Mouse (Mus musculus) megakaryocyte, embryonic 14.5 days (primary cell): ENCODE data around the gene Gbgt1. TPM values are rescaled to one million over a fixed set of nuclear protein-coding genes. Genes with fewer than 3 reads are reported as not detected.

Experiments used
- H3K27me3 ChIP-seq: replicated peaks from 2 replicates; pipeline ENCODE3; 2012; ENCODE audit warnings: inconsistent platforms
- H3K36me3 ChIP-seq: replicated peaks from 2 replicates; pipeline ENCODE3; 2012; ENCODE audit warnings: low read length, inconsistent platforms, mixed read lengths
- H3K4me1 ChIP-seq: 2 replicates; pipeline ENCODE4 v1.6.1; 2012; ENCODE audit warnings: inconsistent platforms
- H3K4me3 ChIP-seq: replicated peaks from 2 replicates; pipeline ENCODE3; 2012; ENCODE audit warnings: moderate library complexity, mild to moderate bottlenecking, inconsistent platforms
- H3K9me3 ChIP-seq: 2 replicates; pipeline ENCODE4 v1.6.1; 2012; ENCODE audit warnings: inconsistent platforms
- FLI1 ChIP-seq: IDR thresholded peaks from 2 replicates; pipeline ENCODE4 v1.6.1; 2012; ENCODE audit warnings: low read length, inconsistent platforms, mixed read lengths
- GATA1 ChIP-seq: IDR thresholded peaks from 3 replicates; pipeline ENCODE4 v1.6.1; 2012; ENCODE audit warnings: mixed read lengths, low read length, inconsistent platforms, borderline replicate concordance
- polyA plus RNA-seq: library from polyadenylated mRNA; stranded (reverse); fragments of >175 nt; gene quantifications from 2 replicates; pipeline ENCODE4 v1.2.3, GENCODE M21; 2012; ENCODE audit warnings: low replicate concordance; ENCODE audit not compliant: insufficient read depth

The Gbgt1 gene
- polyA plus RNA-seq, 1 experiment, result 0.85 TPM

DNA sequence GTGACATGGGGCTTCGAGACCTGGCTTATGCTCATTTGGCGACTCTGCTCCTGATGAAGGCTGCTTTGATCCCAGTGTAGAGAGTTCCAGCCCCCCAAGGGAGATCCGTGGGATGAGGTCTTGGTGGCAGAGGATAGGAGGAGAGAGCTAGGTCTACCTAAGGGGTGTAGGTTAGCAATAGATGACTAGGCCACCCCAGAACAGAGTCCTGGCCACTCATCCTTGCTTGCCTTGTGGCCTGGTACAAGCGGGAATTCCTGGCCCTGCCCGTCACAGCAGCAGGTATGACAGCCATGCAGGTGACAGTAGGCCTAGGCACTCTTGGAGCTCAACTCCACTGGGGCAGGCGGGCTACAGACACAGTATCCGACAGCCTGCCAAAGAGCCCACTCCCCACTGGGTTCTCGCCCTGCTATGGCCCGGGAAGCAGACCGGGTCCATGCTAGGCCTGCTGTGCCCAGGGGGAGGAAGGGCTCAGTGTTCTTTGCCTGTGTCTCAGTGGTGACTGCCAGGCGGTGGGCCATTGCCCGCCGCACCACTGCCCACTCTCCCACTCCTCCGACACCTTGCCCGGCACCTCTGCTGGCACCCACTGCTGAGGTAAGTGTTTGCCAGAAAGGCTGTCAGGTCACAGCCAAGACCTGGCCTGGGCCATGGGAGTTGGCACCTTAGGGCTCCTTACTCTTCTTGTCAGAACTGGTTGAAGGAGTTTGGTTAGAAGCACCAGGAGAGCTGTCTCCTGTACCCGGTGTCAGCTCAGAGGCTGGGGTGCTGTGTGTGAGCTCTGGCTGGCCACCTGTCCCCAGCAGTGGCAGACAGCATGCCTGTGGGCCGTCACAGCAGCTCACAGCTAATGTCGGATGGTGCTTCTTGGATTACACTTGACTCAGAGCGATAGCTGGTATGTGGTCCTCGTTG, 31.0 kb downstream of the Gbgt1 start:
- Histone ChIP-seq H3K9me3 (no peaks in the 10 kb centered on the region), H3K36me3 (no peaks in the 10 kb centered on the region), H3K4me1 (peaks cover 97% of the 10 kb centered on the region), H3K4me3 (no peak overlapping the region), H3K27me3 (peaks cover 26% of the 10 kb centered on the region)
- TF ChIP-seq FLI1 (no peak), GATA1 (no peak)

DNA sequence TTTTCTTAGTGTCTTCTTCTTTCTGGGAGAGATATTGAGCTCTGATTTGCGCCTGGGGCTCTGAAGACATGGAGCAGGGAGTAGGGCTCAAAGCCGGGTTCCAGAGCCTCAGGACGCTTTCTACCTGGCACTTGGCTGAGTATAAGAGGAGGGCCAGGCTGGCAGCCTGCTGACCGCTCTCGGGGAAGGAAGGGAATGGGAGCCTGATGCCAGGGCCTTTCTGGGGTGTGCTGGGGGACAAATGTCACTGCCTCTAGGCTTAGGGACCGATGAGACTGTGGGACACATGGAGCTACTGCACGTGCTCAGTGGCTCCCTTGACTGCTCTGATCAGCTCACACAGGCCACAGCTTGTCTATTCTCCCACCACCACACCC, 31.7 kb downstream of the Gbgt1 start:
- peaks cover 97% of the 10 kb centered on the region for H3K4me1 ChIP-seq

GRCm38 (mm10) chr2:28529856-28530255, 33.2 kb downstream of the Gbgt1 start:
- Histone ChIP-seq H3K27me3 (peaks cover 41% of the 10 kb centered on the region), H3K4me1 (peaks cover 97% of the 10 kb centered on the region), H3K4me3 (no peak overlapping the region), H3K36me3 (no peaks in the 10 kb centered on the region), H3K9me3 (no peaks in the 10 kb centered on the region)
- TF ChIP-seq GATA1 (no peak), FLI1 (no peak)

More for the DNA sequence above, 31.7 kb downstream of the Gbgt1 start:
- Histone ChIP-seq H3K36me3 (no peaks in the 10 kb centered on the region), H3K27me3 (peaks cover 26% of the 10 kb centered on the region), H3K4me3 (no peak overlapping the region), H3K9me3 (no peaks in the 10 kb centered on the region)
- no peak for TF ChIP-seq GATA1
- no peak for TF ChIP-seq FLI1

DNA sequence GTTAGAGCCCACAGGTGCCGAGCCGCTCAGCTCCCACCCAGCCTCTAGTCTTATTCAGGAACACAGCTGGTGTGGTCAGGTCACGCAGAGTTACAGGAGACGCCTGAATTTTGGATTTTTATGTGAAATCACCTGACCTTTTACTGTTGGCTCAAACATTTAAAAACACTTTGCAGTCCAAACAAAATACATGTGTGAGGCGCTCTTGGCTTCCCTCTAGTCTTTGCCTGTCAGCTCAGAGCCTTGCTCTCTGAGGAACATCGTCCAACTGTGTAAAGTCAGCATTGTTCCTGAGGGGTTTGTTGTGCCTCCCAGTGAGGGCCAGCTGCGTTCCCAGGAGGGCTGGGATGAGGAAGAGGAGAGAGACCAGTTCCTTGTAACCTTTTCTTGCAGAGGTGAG, 33.6 kb downstream of the Gbgt1 start:
- peaks cover 46% of the 10 kb centered on the region for H3K27me3 ChIP-seq
- peaks cover 97% of the 10 kb centered on the region for H3K4me1 ChIP-seq
- no peaks in the 10 kb centered on the region for H3K36me3 ChIP-seq
- no peak for TF ChIP-seq GATA1
- TF ChIP-seq FLI1, result no peak
- H3K9me3 ChIP-seq, result no peaks in the 10 kb centered on the region
- no peak overlapping the region for H3K4me3 ChIP-seq

- H3K27me3 ChIP-seq, result peaks cover 65% of the 10 kb centered on the region
- no peak for TF ChIP-seq GATA1
- TF ChIP-seq FLI1, result no peak
- H3K9me3 ChIP-seq, result no peaks in the 10 kb centered on the region
- H3K4me3 ChIP-seq, result peak overlapping the region; percentile 92
- peaks cover 95% of the 10 kb centered on the region for H3K4me1 ChIP-seq
- no peaks in the 10 kb centered on the region for H3K36me3 ChIP-seq
Measured at GRCm38 (mm10) chr2:28532938-28533771, 36.5 kb downstream of the Gbgt1 start.

- H3K27me3 ChIP-seq, result peaks cover 68% of the 10 kb centered on the region
- TF ChIP-seq FLI1, result no peak
- no peak for TF ChIP-seq GATA1
- H3K4me3 ChIP-seq, result peak overlapping the region; percentile 92
- peaks cover 96% of the 10 kb centered on the region for H3K4me1 ChIP-seq
- H3K36me3 ChIP-seq, result peaks cover 4% of the 10 kb centered on the region
- H3K9me3 ChIP-seq, result no peaks in the 10 kb centered on the region
Measured at GRCm38 (mm10) chr2:28533901-28534435, 37.3 kb downstream of the Gbgt1 start.

GRCm38 (mm10) chr2:28534436-28535262, 38.0 kb downstream of the Gbgt1 start:
- Histone ChIP-seq H3K4me1 (peaks cover 98% of the 10 kb centered on the region), H3K9me3 (no peaks in the 10 kb centered on the region), H3K27me3 (peaks cover 70% of the 10 kb centered on the region), H3K4me3 (peak overlapping the region; percentile 92), H3K36me3 (peaks cover 4% of the 10 kb centered on the region)
- TF ChIP-seq GATA1 (no peak), FLI1 (no peak)

DNA sequence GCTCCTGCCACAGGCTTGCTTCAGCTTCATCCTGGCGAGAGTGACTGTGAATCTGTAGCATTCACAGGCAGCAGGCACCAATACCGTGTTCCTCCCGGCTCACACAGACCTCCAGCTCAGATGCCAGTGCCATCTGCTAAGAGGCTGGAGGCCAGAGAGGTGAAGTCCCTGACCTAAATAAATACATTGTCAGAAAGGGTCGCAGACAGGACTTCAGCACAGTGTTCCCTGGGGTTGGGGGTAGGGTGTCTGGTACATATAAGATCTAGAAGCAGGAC, 38.5 kb downstream of the Gbgt1 start:
- Histone ChIP-seq H3K36me3 (peaks cover 4% of the 10 kb centered on the region), H3K4me3 (peak overlapping the region; percentile 92), H3K4me1 (peaks cover 98% of the 10 kb centered on the region), H3K9me3 (no peaks in the 10 kb centered on the region), H3K27me3 (peaks cover 70% of the 10 kb centered on the region)
- no peak for TF ChIP-seq GATA1
- TF ChIP-seq FLI1, result no peak

DNA sequence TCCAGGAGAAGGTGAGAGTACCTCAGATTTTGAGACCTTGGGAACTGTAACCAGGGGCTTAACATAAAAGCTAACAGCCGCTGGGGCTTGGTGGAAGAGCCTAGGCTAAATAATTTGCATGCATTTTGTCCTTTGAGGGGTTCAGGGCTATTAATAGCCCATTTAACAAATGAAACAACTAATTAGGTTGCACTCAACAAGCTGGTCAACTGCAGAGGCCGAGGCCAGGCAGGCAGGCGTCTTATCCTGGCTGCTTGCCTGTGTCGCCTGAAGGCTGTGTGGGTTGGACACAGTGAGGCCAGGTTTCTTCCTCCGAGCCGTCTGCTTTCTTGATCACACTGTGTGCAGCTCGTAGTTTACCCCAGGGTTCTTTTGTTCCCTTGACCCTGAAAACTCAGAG, 39.0 kb downstream of the Gbgt1 start:
- Histone ChIP-seq H3K4me1 (peaks cover 98% of the 10 kb centered on the region), H3K9me3 (no peaks in the 10 kb centered on the region), H3K36me3 (peaks cover 6% of the 10 kb centered on the region), H3K4me3 (peak overlapping the region; percentile 92), H3K27me3 (peaks cover 70% of the 10 kb centered on the region)
- no peak for TF ChIP-seq FLI1
- TF ChIP-seq GATA1, result no peak
